Mouse (Mus musculus) CH12.LX (cell line): Measurements from ENCODE around the gene Tmem170b.

Source experiments
- ETS1 ChIP-seq: conservative IDR thresholded peaks from 2 replicates; pipeline ENCODE4 v1.6.1; 2012; ENCODE audit warnings: low read depth, mild to moderate bottlenecking, inconsistent platforms, low read length, improper control_type of control experiment, moderate library complexity
- HCFC1 ChIP-seq: IDR thresholded peaks from 2 replicates; pipeline ENCODE4 v1.6.1; 2012; ENCODE audit warnings: low read depth, mild to moderate bottlenecking, inconsistent platforms, low read length, improper control_type of control experiment
- ZC3H11A ChIP-seq: IDR thresholded peaks from 2 replicates; pipeline ENCODE4 v1.6.1; 2012; ENCODE audit warnings: low read depth, mild to moderate bottlenecking, inconsistent platforms, low read length, improper control_type of control experiment

GRCm38 (mm10) chr13:41619470-41619869 lies 13.8 kb downstream of the Tmem170b start:
- TF ChIP-seq ETS1 (no peak), HCFC1 (no peak), ZC3H11A (no peak)
